Mouse (Mus musculus) heart, postnatal 0 days (tissue): ENCODE results near the gene Traf7.

Experiments used
- CTCF ChIP-seq: IDR thresholded peaks from 2 replicates; pipeline ENCODE4 v1.5.1; 2016; ENCODE audit warnings: antibody characterized with exemption, control low read depth, low read depth
- EP300 ChIP-seq: IDR thresholded peaks from 2 replicates; pipeline ENCODE4 v1.6.1; 2016; ENCODE audit warnings: antibody characterized with exemption, low read depth

DNA sequence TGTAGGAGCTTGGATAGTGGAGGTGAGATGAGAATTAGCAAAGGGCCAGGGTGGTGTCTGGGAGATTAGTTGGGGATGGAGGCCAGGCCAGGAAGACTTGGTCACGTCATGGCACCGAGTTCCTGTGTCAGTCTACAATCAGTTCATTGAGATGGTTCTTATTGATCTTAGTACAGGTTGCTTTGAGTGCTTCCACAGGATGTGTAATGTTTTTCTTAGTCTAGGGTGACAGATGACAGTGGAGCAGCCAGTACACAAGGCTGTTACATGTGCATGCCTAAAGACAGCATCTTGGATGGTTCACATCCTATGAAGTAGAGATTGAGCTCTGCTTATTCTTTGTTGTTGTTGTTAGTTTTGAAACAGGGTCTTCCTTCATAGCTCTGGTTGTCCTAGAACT, 33.9 kb upstream of the Traf7 start:
- no peak for TF ChIP-seq CTCF
- TF ChIP-seq EP300: no peak
